Comparison of ENCODE assay signal across 14 mouse cellular contexts in genomic region chr10:108884520-108884919, GRCm38 (mm10).
"Had no signal": no experiment of that assay in that cellular context is flagged by ENCODE, and none has a peak within 500 bp of the region (broad histone marks: within the 10 kb centered on the region; RNA-seq: fewer than 3 reads in every experiment).

No protein-coding gene starts in this region.

- H3K27ac ChIP-seq: kidney, postnatal 0 days; limb, embryonic 10.5 days; liver, embryonic 15.5 days; neural tube, embryonic 12.5 days; stomach, embryonic 15.5 days had no signal

- H3K36me3 ChIP-seq: limb, embryonic 10.5 days; liver, embryonic 15.5 days; neural tube, embryonic 12.5 days; stomach, embryonic 15.5 days had no signal

- H3K27me3 ChIP-seq: liver, embryonic 15.5 days; neural tube, embryonic 12.5 days; stomach, embryonic 15.5 days had no signal

- H3K9ac ChIP-seq: liver, embryonic 15.5 days; neural tube, embryonic 12.5 days; stomach, embryonic 15.5 days had no signal

- H3K4me1 ChIP-seq: limb, embryonic 10.5 days; liver, embryonic 15.5 days; neural tube, embryonic 12.5 days; stomach, embryonic 15.5 days had no signal

- DNase-seq: kidney, adult 9 months; kidney, postnatal 36 days; lung, adult 2 months; lung, postnatal 36 days; right cerebral cortex, postnatal 14 days; thymus, adult 2 months; thymus, postnatal 25 days had no signal

- H3K4me3 ChIP-seq: limb, embryonic 10.5 days; liver, embryonic 15.5 days; neural tube, embryonic 12.5 days; stomach, embryonic 15.5 days had no signal

- H3K9me3 ChIP-seq: limb, embryonic 10.5 days; liver, embryonic 15.5 days; neural tube, embryonic 12.5 days; stomach, embryonic 15.5 days had no signal

- H3K4me2 ChIP-seq: liver, embryonic 11.5 days; liver, embryonic 15.5 days; neural tube, embryonic 12.5 days; stomach, embryonic 15.5 days had no signal

- ATAC-seq: lung, postnatal 0 days had no signal
